Mouse (Mus musculus): ENCODE data around the gene Pdcd5.

Gene Pdcd5

DNA sequence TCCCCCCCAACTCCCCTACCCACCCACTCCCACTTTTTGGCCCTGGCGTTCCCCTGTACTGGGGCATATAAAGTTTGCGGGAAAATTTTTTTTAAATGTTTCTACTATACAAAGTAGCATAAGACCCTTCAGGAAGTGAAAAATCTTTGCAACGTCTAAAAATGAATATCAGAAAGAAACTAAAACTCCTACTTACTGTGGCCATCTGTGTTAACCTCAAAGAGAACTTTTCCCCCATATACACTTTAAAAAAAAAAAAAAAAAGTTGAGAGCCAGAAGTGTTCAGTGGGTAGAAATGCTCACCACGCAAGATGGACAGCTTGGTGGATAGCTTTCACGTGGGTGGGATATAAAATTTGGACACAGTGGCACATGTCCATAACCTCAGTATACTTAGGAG lies 44.6 kb downstream of the Pdcd5 start:
- no peak for TF ChIP-seq GATA4 (IDR thresholded peaks at IDR 0.05; ENCODE audit: insufficient replicate concordance, low read length)

DNA sequence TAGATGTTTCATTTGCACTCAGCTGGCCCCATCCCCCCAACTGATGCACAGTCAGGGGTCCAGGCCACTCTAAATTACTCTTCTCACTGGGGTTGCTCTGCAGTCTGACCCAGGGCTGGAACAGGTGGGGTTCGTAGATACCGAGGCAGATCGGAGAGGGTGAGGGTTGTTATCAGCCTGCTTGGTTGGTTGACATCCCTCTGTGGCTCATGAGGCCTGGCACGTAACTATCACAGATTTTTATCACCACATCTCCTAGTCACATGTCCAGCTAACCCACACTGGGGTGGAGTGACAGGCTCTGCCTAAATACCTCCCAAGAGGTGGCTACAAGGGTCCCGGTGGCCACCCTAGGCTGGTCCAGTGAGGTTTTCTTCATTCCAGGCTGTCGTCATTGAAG lies 46.2 kb downstream of the Pdcd5 start:
- TF ChIP-seq GATA4 (IDR thresholded peaks at IDR 0.05; ENCODE audit: insufficient replicate concordance, low read length) = no peak

DNA sequence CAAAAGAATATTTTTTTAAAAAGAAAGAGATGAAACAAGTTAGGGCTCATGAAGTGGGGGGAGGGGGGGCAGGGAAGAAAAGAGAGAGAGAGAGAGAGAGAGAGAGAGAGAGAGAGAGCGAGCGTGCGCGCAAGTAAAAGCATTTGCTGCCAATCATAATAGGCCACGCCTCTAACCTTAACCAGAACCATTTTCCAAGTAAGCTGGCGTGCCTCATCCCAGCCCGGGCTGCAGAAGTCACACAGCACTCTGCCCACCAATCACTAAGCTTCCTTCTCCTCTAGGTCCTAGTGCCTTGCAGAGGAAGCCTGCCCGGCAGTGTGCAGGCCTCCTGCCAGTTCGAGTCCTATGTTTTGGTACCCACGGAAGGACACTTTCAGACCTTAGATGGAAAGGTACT lies 47.3 kb downstream of the Pdcd5 start:
- TF ChIP-seq GATA4 (IDR thresholded peaks at IDR 0.05; ENCODE audit: insufficient replicate concordance, low read length) = no peak

DNA sequence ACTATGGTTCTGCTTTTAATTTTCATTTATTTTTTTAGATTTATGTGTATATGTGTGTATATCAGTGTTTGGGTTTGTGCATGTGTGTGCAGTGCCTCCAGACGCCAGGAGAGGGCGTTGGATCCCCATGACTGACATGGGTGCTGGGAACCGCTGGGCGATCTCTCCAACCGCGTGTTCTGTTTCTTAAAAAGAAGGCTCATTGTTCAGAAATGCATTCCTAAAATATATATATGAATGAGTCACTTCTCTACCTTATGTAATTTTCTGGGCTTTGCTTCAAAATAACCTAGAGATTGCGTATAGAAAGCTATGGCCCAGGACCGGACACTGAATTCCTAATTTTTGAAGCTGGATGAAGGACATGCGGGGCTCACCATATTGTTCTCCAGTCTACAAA lies 47.8 kb downstream of the Pdcd5 start:
- no peak for TF ChIP-seq GATA4 (IDR thresholded peaks at IDR 0.05; ENCODE audit: insufficient replicate concordance, low read length)

DNA sequence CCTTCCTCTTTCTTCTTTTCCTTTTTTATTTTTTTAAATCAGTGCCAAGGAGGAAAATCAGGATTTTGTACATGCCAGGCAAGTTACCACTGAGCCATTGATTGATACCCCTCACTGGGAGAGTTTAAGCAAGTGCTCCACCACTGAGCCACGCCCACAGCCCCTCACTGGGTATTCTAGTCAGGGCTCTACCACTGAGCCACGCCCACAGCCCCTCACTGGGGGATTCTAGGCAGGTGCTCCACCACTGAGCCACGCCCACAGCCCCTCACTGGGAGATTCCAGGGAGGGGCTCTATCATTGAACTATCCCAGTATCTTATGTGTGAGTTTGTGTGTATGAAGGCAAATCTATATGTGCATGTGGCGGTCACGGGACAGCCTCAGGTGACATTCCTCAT lies 53.0 kb downstream of the Pdcd5 start:
- no peak for TF ChIP-seq GATA4 (IDR thresholded peaks at IDR 0.05; ENCODE audit: insufficient replicate concordance, low read length)

Data from liver, adult (tissue).